Mouse (Mus musculus): ENCODE measurements around the gene Olfr142. TPM values are rescaled to one million over a fixed set of nuclear protein-coding genes. Genes with fewer than 3 reads are reported as not detected.

Gene Olfr142
- total RNA-seq (2023): not detected

GRCm38 (mm10) chr2:90257492-90257891, at the start of gene Olfr142:
Olfr142 (minus strand) TSS chr2:90257592.

GRCm38 (mm10) chr2:90292741-90293140, 35.3 kb upstream of the Olfr142 start, which contains the start of gene Olfr1272:
Olfr1272 (minus strand) TSS chr2:90292841.

DNA sequence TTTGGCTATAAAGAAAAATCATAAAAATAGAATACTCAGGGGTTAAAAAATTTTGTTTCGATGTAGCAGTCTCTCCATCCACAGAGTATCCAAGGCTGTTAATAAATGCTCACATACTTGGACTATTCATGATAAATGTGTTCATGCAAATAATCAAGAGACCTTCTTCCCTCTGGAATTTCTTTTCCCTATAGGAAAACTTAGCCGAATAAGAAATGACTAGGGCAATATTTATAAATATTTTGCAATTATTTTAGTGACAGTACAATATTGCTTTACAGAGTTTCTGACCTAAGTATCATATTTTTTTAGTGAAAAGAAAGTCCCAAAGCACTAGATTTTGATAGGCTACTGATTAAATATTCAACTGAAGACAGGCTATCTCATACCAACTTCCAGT, 13.5 kb upstream of the Olfr142 start, which contains the start of gene Olfr1271:
Gene Olfr1271 (minus strand): TSS at position 101 of the 400 bp plus-strand sequence.

DNA sequence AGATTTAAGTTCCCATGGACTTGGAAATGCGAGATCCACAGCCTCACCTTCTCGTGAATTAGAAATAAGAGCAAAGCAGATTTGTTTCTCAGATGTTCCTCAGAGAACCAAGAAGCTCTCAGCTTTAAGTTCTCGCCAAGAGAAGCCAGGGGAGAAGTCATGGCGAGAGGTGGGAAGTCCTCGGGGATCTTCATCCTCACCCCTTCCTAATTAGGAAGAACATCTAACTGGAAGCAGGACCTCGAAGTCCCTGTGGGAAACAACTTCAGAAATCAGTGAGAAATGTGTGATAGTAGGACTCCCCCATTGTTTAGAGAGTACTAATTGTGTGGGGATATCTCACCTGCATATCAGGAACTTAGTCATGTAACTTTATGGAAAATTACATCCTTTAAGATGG, 33.0 kb downstream of the Olfr142 start, which contains the start of gene Olfr1506:
Gene Olfr1506 (minus strand): TSS at position 101 of the 400 bp plus-strand sequence.

Other genes starting within 250 kb of the Olfr142 start
- not detected for gene Olfr1263, start 245.5 kb downstream of the Olfr142 start, total RNA-seq (2023)
- not detected for gene Olfr1264, start 232.0 kb downstream of the Olfr142 start, total RNA-seq (2023)
- gene Olfr1265, start 222.3 kb downstream of the Olfr142 start, total RNA-seq (2023): not detected
- not detected for gene Olfr140, start 194.0 kb downstream of the Olfr142 start, total RNA-seq (2023)
- not detected for gene Olfr1269, start 136.2 kb downstream of the Olfr142 start, total RNA-seq (2023)
- not detected for gene Olfr32, start 115.3 kb downstream of the Olfr142 start, total RNA-seq (2023)
- not detected for gene Olfr1270, start 104.5 kb downstream of the Olfr142 start, total RNA-seq (2023)
- 0.34 TPM for gene Olfr1506, start 33.1 kb downstream of the Olfr142 start, total RNA-seq (2023)
- gene Olfr1271, start 13.4 kb upstream of the Olfr142 start, total RNA-seq (2023): not detected
- not detected for gene Olfr1272, start 35.2 kb upstream of the Olfr142 start, total RNA-seq (2023)
- not detected for gene Gm13769, start 64.6 kb upstream of the Olfr142 start, total RNA-seq (2023)
- gene Olfr1274-ps, start 141.1 kb upstream of the Olfr142 start, total RNA-seq (2023): not detected

All from CD8-positive naive resting alpha-beta T cell, adult 57 days (primary cell).